Mouse (Mus musculus): Measurements from ENCODE around the gene Cldn16. TPM values are rescaled to one million over a fixed set of nuclear protein-coding genes. Genes with fewer than 3 reads are reported as not detected.

The Cldn16 gene
- polyA plus RNA-seq, 1 experiment = not detected

DNA sequence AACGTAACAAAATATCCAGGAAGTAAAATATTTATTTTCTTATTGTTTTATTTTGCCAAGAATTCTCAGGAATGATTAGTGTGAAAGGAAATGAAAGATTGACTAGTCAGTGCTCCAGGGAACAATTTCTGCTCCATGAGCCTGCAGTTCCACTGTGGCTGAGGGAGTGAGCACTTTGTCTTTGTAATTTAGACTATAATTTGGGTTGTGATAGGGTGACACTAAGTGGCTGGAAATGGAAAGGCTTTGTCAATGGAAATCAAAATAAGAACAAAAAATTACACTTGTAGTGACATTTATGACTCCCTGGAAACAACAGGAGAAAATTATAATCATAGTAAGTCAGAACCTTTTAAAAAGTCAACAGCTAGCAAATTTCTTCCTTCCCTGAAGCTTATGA lies 69.4 kb downstream of the Cldn16 start:
- H3K27me3 ChIP-seq (ENCODE audit: control insufficient read depth, insufficient read depth, low read length) = no peaks in the 10 kb centered on the region
- 91% methylated on average over 1 of the region's 1 CpGs for WGBS
- TF ChIP-seq CTCF (IDR thresholded peaks at IDR 0.05; ENCODE audit: extremely low read depth, insufficient read depth, insufficient read length, insufficient replicate concordance) (no peak), POLR2A (IDR thresholded peaks at IDR 0.05; ENCODE audit: low read depth, low read length) (no peak)

More for the DNA sequence above, 69.4 kb downstream of the Cldn16 start:
- no peak for DNase-seq (ENCODE audit: low read depth in 1 of 2, low spot score in 2 of 2)
- no peak overlapping the region for H3K4me3 ChIP-seq (ENCODE audit: extremely low read depth, insufficient read depth, insufficient read length)
- H3K4me1 ChIP-seq (ENCODE audit: control insufficient read depth, insufficient read depth, insufficient read length) = no peaks in the 10 kb centered on the region
- no peaks in the 10 kb centered on the region for H3K36me3 ChIP-seq (ENCODE audit: control insufficient read depth, insufficient read depth, low read length)
- no peak overlapping the region for H3K27ac ChIP-seq (ENCODE audit: insufficient read depth, low read length)

Other genes with a start within 250 kb of the Cldn16 start
- 0.21 and 0.23 TPM in 2 replicates for gene Cldn1, start 91.3 kb upstream of the Cldn16 start, polyA plus RNA-seq (2012; rRNA removed)
- not detected in 2 replicates for gene Tmem207, start 63.6 kb downstream of the Cldn16 start, polyA plus RNA-seq (2012; rRNA removed)
- 1.2 and 1.4 TPM in 2 replicates for gene Il1rap, start 118.6 kb downstream of the Cldn16 start, polyA plus RNA-seq (2012; rRNA removed)

All from spleen, adult 2 months (tissue).